Mouse (Mus musculus): Measurements from ENCODE around the gene Knl1. TPM values are rescaled to one million over a fixed set of nuclear protein-coding genes. Genes with fewer than 3 reads are reported as not detected.

Knl1 gene
- polyA plus RNA-seq, 1 experiment from 2014 or later, result 108 TPM

Other genes starting within 250 kb of the Knl1 start
- 96.2 and 103 TPM in 2 replicates for gene Knstrn, start 233.1 kb upstream of the Knl1 start, polyA plus RNA-seq (2015; fragmentation: Nextera tagmentation; extraction: Ambion mirVana)
- gene Ivd, start 185.2 kb upstream of the Knl1 start, polyA plus RNA-seq (2015; fragmentation: Nextera tagmentation; extraction: Ambion mirVana), result 33.7 and 47.5 TPM in 2 replicates
- 10.5 and 10.9 TPM in 2 replicates for gene Bahd1, start 146.7 kb upstream of the Knl1 start, polyA plus RNA-seq (2015; fragmentation: Nextera tagmentation; extraction: Ambion mirVana)
- 6.6 and 7.7 TPM in 2 replicates for gene Chst14, start 120.6 kb upstream of the Knl1 start, polyA plus RNA-seq (2015; fragmentation: Nextera tagmentation; extraction: Ambion mirVana)
- gene Ccdc32, start 17.7 kb upstream of the Knl1 start, polyA plus RNA-seq (2015; fragmentation: Nextera tagmentation; extraction: Ambion mirVana), result 20.5 and 21.3 TPM in 2 replicates
- gene Rpusd2, start 12.3 kb upstream of the Knl1 start, polyA plus RNA-seq (2015; fragmentation: Nextera tagmentation; extraction: Ambion mirVana), result 4.0 and 5.4 TPM in 2 replicates
- gene Rad51, start 65.7 kb downstream of the Knl1 start, polyA plus RNA-seq (2015; fragmentation: Nextera tagmentation; extraction: Ambion mirVana), result 49.3 and 49.7 TPM in 2 replicates
- gene Rmdn3, start 109.9 kb downstream of the Knl1 start, polyA plus RNA-seq (2015; fragmentation: Nextera tagmentation; extraction: Ambion mirVana), result 32.9 and 33.5 TPM in 2 replicates
- gene Gchfr, start 120.7 kb downstream of the Knl1 start, polyA plus RNA-seq (2015; fragmentation: Nextera tagmentation; extraction: Ambion mirVana), result 1.5 and 1.6 TPM in 2 replicates
- gene Gm14137, start 127.4 kb downstream of the Knl1 start, polyA plus RNA-seq (2015; fragmentation: Nextera tagmentation; extraction: Ambion mirVana), result 0.37 and 0.44 TPM in 2 replicates
- gene Zfyve19, start 161.5 kb downstream of the Knl1 start, polyA plus RNA-seq (2015; fragmentation: Nextera tagmentation; extraction: Ambion mirVana), result 43.9 and 49.5 TPM in 2 replicates
- gene Dnajc17, start 161.7 kb downstream of the Knl1 start, polyA plus RNA-seq (2015; fragmentation: Nextera tagmentation; extraction: Ambion mirVana), result 20.1 and 25.8 TPM in 2 replicates
- 0.17 and 1.1 TPM in 2 replicates for gene Ppp1r14d, start 182.8 kb downstream of the Knl1 start, polyA plus RNA-seq (2015; fragmentation: Nextera tagmentation; extraction: Ambion mirVana)
- 21.7 and 23.6 TPM in 2 replicates for gene Spint1, start 190.2 kb downstream of the Knl1 start, polyA plus RNA-seq (2015; fragmentation: Nextera tagmentation; extraction: Ambion mirVana)
- 3.9 and 4.2 TPM in 2 replicates for gene Rhov, start 224.2 kb downstream of the Knl1 start, polyA plus RNA-seq (2015; fragmentation: Nextera tagmentation; extraction: Ambion mirVana)
- gene Vps18, start 241.6 kb downstream of the Knl1 start, polyA plus RNA-seq (2015; fragmentation: Nextera tagmentation; extraction: Ambion mirVana), result 12.3 and 12.4 TPM in 2 replicates